Mouse (Mus musculus) limb, embryonic 12.5 days (tissue): Measurements from ENCODE around the gene Igdcc3. TPM values are rescaled to one million over a fixed set of nuclear protein-coding genes. Genes with fewer than 3 reads are reported as not detected.
A peak's percentile ranks its signal among the peaks of the same experiment; 100 is the strongest.

Experiments
- ATAC-seq: fragments of 200-750 bp; cut with Nextera tagmentation; 2 replicates; pipeline ENCODE4 v1.8.0; 2017; ENCODE audit warnings: low read depth, moderate TSS enrichment; ENCODE audit not compliant: insufficient number of reproducible peaks, insufficient read depth, low FRiP score, low TSS enrichment
- H3K27ac ChIP-seq: fragments of 300-500 bp; sonication (generic); 2 replicates; pipeline ENCODE4 v1.5.1; 2016; ENCODE audit warnings: mild to moderate bottlenecking, moderate library complexity
- H3K27me3 ChIP-seq: fragments of 300-500 bp; sonication (generic); 2 replicates; pipeline ENCODE4 v1.6.1; 2016; ENCODE audit warnings: mild to moderate bottlenecking, moderate library complexity
- H3K36me3 ChIP-seq: fragments of 300-500 bp; sonication (generic); 2 replicates; pipeline ENCODE4 v1.6.1; 2016; ENCODE audit warnings: mild to moderate bottlenecking, moderate library complexity
- H3K4me1 ChIP-seq: fragments of 300-500 bp; sonication (generic); replicated peaks from 2 replicates; pipeline ENCODE4 v1.6.1; 2016
- H3K4me2 ChIP-seq: fragments of 300-500 bp; sonication (generic); 2 replicates; pipeline ENCODE4 v1.6.1; 2016; ENCODE audit warnings: mild to moderate bottlenecking, moderate library complexity
- H3K4me3 ChIP-seq: fragments of 300-500 bp; sonication (generic); replicated peaks from 2 replicates; pipeline ENCODE4 v1.5.1; 2016; ENCODE audit warnings: mild to moderate bottlenecking
- H3K9ac ChIP-seq: fragments of 300-500 bp; sonication (generic); replicated peaks from 2 replicates; pipeline ENCODE4 v1.6.1; 2016; ENCODE audit warnings: mild to moderate bottlenecking, moderate library complexity
- H3K9me3 ChIP-seq: fragments of 300-500 bp; sonication (generic); 2 replicates; pipeline ENCODE4 v1.6.1; 2016; ENCODE audit warnings: mild to moderate bottlenecking, moderate library complexity
- WGBS: fragments of 180-500 bp; shearing (Covaris S2); methylation state at CpG from one replicate; pipeline ENCODE4 v1.1.7; 2016; 5-methylcytosine and 5-hydroxymethylcytosine counted together
- polyA plus RNA-seq: library from polyadenylated mRNA; unstranded; fragments of >200 nt; fragmentation: Nextera tagmentation; extraction: Ambion mirVana; gene quantifications from 2 replicates; pipeline ENCODE4 v1.2.1, GENCODE M21; 2016

Igdcc3 gene
- polyA plus RNA-seq, 1 experiment from 2014 or later: 6.4 TPM

DNA sequence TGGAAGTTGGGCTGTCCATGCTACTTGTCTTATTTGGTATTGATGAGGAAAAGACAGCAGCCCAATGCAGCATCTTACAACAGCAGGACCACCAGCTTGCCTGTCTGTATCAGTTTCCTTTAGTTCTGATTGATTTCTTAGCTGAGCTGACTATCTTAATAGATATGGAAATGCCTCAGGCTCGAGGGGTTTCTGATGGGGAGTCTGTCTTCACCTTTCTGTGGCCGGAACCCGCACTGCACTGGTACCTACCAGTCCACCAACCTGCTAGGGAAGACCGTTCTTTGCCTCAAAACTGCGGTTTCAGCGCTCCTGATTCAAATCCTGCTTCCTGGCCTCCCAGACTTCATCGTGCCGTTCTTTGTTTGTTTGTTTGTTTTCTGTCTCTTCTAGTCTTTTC lies 20.9 kb downstream of the Igdcc3 start:
- ATAC-seq: no peak
- Histone ChIP-seq H3K27ac (no peak overlapping the region), H3K36me3 (no peaks in the 10 kb centered on the region), H3K9me3 (peaks cover 5% of the 10 kb centered on the region; the same call in 1 of the 2 replicates), H3K9ac (no peak overlapping the region), H3K4me2 (peak overlapping the region; percentile 88; the same call in 1 of the 2 replicates), H3K27me3 (peaks cover 65% of the 10 kb centered on the region), H3K4me3 (no peak overlapping the region; the same call in 1 of the 2 replicates), H3K4me1 (peaks cover 44% of the 10 kb centered on the region)
- 16% methylated on average over 8 of the region's 8 CpGs for WGBS

GRCm38 (mm10) chr9:65162711-65163639 lies 22.0 kb downstream of the Igdcc3 start:
- peak overlapping the region; percentile 58 for H3K9ac ChIP-seq
- H3K27ac ChIP-seq: no peak overlapping the region
- H3K4me2 ChIP-seq: peak overlapping the region; percentile 88
- WGBS: under 1% methylated on average over 60 of the region's 69 CpGs
- peaks cover 64% of the 10 kb centered on the region for H3K27me3 ChIP-seq
- peaks cover 37% of the 10 kb centered on the region for H3K4me1 ChIP-seq
- peaks cover 5% of the 10 kb centered on the region; the same call in 1 of the 2 replicates for H3K9me3 ChIP-seq
- H3K36me3 ChIP-seq: no peaks in the 10 kb centered on the region
- peak overlapping the region; percentile 49 for H3K4me3 ChIP-seq
- no peak for ATAC-seq

- Histone ChIP-seq H3K4me3 (no peak overlapping the region), H3K36me3 (no peaks in the 10 kb centered on the region), H3K4me1 (peaks cover 54% of the 10 kb centered on the region), H3K27ac (no peak overlapping the region), H3K9ac (no peak overlapping the region), H3K27me3 (peaks cover 67% of the 10 kb centered on the region), H3K4me2 (no peak overlapping the region), H3K9me3 (peaks cover 5% of the 10 kb centered on the region; the same call in 1 of the 2 replicates)
- 18% methylated on average over 1 of the region's 1 CpGs for WGBS
- ATAC-seq: no peak
Observed at GRCm38 (mm10) chr9:65164870-65165269, 23.9 kb downstream of the Igdcc3 start.

- H3K27me3 ChIP-seq: peaks cover 54% of the 10 kb centered on the region
- H3K9me3 ChIP-seq: peaks cover 5% of the 10 kb centered on the region; the same call in 1 of the 2 replicates
- H3K4me1 ChIP-seq: peaks cover 58% of the 10 kb centered on the region
- H3K4me2 ChIP-seq: no peak overlapping the region
- no peak overlapping the region for H3K4me3 ChIP-seq
- ATAC-seq: no peak
- no peaks in the 10 kb centered on the region for H3K36me3 ChIP-seq
- H3K27ac ChIP-seq: 0 out of 2 replicates have a peak overlapping the region, but pooled peaks have one; percentile 13
- H3K9ac ChIP-seq: no peak overlapping the region
- WGBS: 9% methylated on average over 9 of the region's 9 CpGs
Observed at GRCm38 (mm10) chr9:65166386-65166785, 25.4 kb downstream of the Igdcc3 start.

- no peak overlapping the region for H3K4me3 ChIP-seq
- H3K9ac ChIP-seq: no peak overlapping the region
- peak overlapping the region; percentile 79 for H3K27ac ChIP-seq
- 0 out of 2 replicates have a peak, but pooled peaks have one; percentile 60 for ATAC-seq
- H3K4me1 ChIP-seq: peaks cover 46% of the 10 kb centered on the region
- 21% methylated on average over 6 of the region's 6 CpGs for WGBS
- H3K36me3 ChIP-seq: no peaks in the 10 kb centered on the region
- H3K27me3 ChIP-seq: peaks cover 50% of the 10 kb centered on the region
- H3K4me2 ChIP-seq: 0 out of 2 replicates have a peak overlapping the region, but pooled peaks have one; percentile 9
- H3K9me3 ChIP-seq: peaks cover 5% of the 10 kb centered on the region; the same call in 1 of the 2 replicates
Observed at GRCm38 (mm10) chr9:65168534-65168933, 27.5 kb downstream of the Igdcc3 start.

DNA sequence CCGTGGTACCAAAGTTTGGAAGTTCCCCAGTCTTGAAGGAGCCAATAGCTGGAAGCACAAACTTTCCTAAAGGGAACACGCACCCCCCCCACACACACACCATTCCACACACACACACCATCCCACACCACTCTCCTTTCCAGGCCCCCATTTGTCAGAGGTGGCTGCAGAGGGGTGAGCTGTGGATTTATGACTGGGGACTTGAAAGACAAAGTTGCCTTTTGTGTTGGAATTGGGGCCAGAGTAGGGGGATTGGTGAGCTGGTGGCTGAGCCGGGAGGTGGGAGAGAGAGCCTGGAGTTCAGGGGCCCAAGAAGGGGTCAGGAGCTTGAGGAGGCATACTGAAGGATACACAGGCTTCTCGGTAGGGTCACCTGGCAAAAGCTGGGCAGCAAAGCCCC lies 28.0 kb downstream of the Igdcc3 start:
- WGBS: 1% methylated on average over 4 of the region's 4 CpGs
- H3K4me1 ChIP-seq: peaks cover 43% of the 10 kb centered on the region
- H3K9ac ChIP-seq: no peak overlapping the region
- peak overlapping the region; percentile 79 for H3K27ac ChIP-seq
- H3K36me3 ChIP-seq: no peaks in the 10 kb centered on the region
- peaks cover 5% of the 10 kb centered on the region; the same call in 1 of the 2 replicates for H3K9me3 ChIP-seq
- no peak overlapping the region for H3K4me3 ChIP-seq
- H3K27me3 ChIP-seq: peaks cover 50% of the 10 kb centered on the region
- peak overlapping the region; percentile 9; the same call in 1 of the 2 replicates for H3K4me2 ChIP-seq
- ATAC-seq: 0 out of 2 replicates have a peak, but pooled peaks have one; percentile 18

DNA sequence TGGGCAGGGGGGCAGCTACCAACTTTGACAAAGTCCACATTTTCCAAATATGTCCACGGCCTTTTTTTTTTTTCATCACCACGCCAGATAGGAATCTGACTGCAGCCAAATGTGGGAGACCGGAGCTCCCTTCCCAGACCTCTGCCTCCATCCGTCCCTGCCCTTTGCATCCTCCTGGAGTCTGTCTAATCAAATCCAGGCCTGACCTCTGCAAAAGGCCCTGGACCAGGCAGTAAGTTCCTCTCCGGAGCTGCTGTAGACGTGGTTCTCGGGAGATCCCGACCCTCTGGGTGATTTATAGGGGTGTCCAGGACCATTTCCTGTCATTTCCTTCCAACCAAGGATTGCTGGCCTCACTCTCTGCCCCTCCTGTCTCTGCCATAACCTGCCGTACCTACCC lies 31.7 kb downstream of the Igdcc3 start:
- H3K9ac ChIP-seq: no peak overlapping the region
- whole genome bisulfite sequencing: 11% methylated on average over 9 of the region's 9 CpGs
- no peak for ATAC-seq
- peaks cover 52% of the 10 kb centered on the region for H3K4me1 ChIP-seq
- H3K36me3 ChIP-seq: no peaks in the 10 kb centered on the region
- H3K4me3 ChIP-seq: no peak overlapping the region
- no peaks in the 10 kb centered on the region for H3K9me3 ChIP-seq
- no peak overlapping the region for H3K4me2 ChIP-seq
- H3K27ac ChIP-seq: no peak overlapping the region
- peaks cover 58% of the 10 kb centered on the region for H3K27me3 ChIP-seq

GRCm38 (mm10) chr9:65175234-65175938 lies 34.4 kb downstream of the Igdcc3 start:
- Histone ChIP-seq H3K27ac (peak overlapping the region; percentile 46), H3K9me3 (no peaks in the 10 kb centered on the region), H3K4me1 (peaks cover 57% of the 10 kb centered on the region), H3K36me3 (no peaks in the 10 kb centered on the region), H3K9ac (0 out of 2 replicates have a peak overlapping the region, but pooled peaks have one; percentile 23), H3K27me3 (peaks cover 76% of the 10 kb centered on the region), H3K4me2 (no peak overlapping the region), H3K4me3 (no peak overlapping the region)
- ATAC-seq: no peak
- 19% methylated on average over 5 of the region's 5 CpGs for WGBS

- Histone ChIP-seq H3K27me3 (peaks cover 82% of the 10 kb centered on the region), H3K27ac (peak overlapping the region; percentile 46), H3K9ac (no peak overlapping the region), H3K4me2 (no peak overlapping the region), H3K36me3 (no peaks in the 10 kb centered on the region), H3K4me1 (peaks cover 64% of the 10 kb centered on the region), H3K9me3 (no peaks in the 10 kb centered on the region), H3K4me3 (no peak overlapping the region)
- WGBS: 25% methylated on average over 9 of the region's 9 CpGs
- ATAC-seq: no peak
Observed at GRCm38 (mm10) chr9:65175939-65176871, 35.2 kb downstream of the Igdcc3 start.

DNA sequence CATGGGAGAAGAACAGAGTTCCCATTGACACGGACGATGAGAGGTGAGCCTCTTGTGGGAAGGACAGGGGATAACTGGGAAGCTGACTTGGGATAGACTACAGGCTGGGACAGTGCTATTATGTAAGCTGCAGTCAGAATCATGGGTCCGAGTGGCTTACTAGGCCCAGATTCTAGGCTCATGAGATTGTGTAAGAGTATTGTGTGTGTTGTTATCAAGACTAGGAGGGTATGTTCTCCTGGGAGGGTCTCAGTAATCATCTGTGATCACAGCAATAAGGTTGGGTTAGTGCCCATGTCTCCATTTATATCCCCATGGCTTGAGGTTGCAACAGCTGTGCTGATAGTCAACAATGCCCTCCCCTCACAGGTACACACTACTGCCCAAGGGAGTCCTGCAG lies 36.5 kb downstream of the Igdcc3 start:
- Histone ChIP-seq H3K4me3 (no peak overlapping the region), H3K4me1 (peaks cover 63% of the 10 kb centered on the region), H3K36me3 (peaks cover 12% of the 10 kb centered on the region), H3K9me3 (no peaks in the 10 kb centered on the region), H3K27me3 (peaks cover 84% of the 10 kb centered on the region), H3K4me2 (no peak overlapping the region), H3K27ac (no peak overlapping the region), H3K9ac (no peak overlapping the region)
- WGBS: 79% methylated on average over 3 of the region's 3 CpGs
- ATAC-seq: no peak
